In the genomic region with DNA sequence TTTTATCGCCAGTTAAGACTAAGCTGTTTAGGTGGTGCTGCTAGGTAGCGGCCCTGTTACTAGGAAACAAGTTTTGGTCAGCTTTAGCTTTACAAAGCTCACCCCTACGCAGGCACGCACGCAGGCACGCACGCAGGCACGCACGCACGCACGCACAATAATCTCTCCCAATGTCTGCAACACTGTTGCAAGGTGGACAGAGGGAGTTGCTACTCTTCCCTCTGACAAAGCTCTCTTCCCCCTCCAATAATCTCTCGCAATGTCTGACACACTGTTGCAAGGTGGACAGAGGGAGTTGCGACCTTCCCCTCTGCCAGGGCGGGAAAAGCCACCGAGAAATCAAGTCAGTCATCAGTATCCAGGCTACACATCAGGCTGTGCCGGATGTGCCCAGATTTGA, we compare ENCODE assay signal across 15 mouse cellular contexts.
"Had no signal": no experiment of that assay in that cellular context is flagged by ENCODE, and none has a peak within 500 bp of the region (broad histone marks: within the 10 kb centered on the region; RNA-seq: fewer than 3 reads in every experiment).

No protein-coding gene starts in this region.

- H3K36me3 ChIP-seq: liver, embryonic 12.5 days; midbrain, embryonic 12.5 days; neural tube, embryonic 13.5 days had no signal

- H3K27me3 ChIP-seq: liver, embryonic 12.5 days; midbrain, embryonic 12.5 days; neural tube, embryonic 13.5 days had no signal

- ATAC-seq: liver, embryonic 12.5 days; midbrain, embryonic 16.5 days had no signal

- H3K9me3 ChIP-seq: liver, embryonic 12.5 days; midbrain, embryonic 12.5 days; neural tube, embryonic 13.5 days had no signal

- DNase-seq: lung, adult 18-20 months; lung, embryonic 14.5 days; lung, postnatal 10 days; lung, postnatal 4 days; midbrain, embryonic 14.5 days; right cerebral cortex, postnatal 14 days; thymus, adult 2 months; thymus, postnatal 25 days; thymus, postnatal 4 days had no signal

- H3K9ac ChIP-seq: liver, embryonic 12.5 days; liver, embryonic 14.5 days; lung, embryonic 14.5 days; midbrain, embryonic 12.5 days; neural tube, embryonic 13.5 days had no signal

- H3K4me3 ChIP-seq: liver, embryonic 12.5 days; midbrain, embryonic 12.5 days; myocyte; neural tube, embryonic 13.5 days had no signal

- H3K4me2 ChIP-seq: liver, embryonic 12.5 days; lung, embryonic 14.5 days; midbrain, embryonic 12.5 days; neural tube, embryonic 13.5 days had no signal

- H3K27ac ChIP-seq: liver, embryonic 12.5 days; liver, embryonic 14.5 days; midbrain, embryonic 12.5 days; neural tube, embryonic 13.5 days had no signal

- H3K4me1 ChIP-seq: midbrain, embryonic 12.5 days had no signal
